Mouse (Mus musculus): Measurements from ENCODE around the gene Gm10226.

GRCm38 (mm10) chr17:21733049-21733448 lies 41.4 kb downstream of the Gm10226 start:
- TF ChIP-seq CTCF (IDR thresholded peaks at IDR 0.05; ENCODE audit: borderline replicate concordance, control insufficient read depth, extremely low read depth, insufficient read depth, low read length, poor library complexity) (no peak), POLR2A (IDR thresholded peaks at IDR 0.05; ENCODE audit: control insufficient read depth, extremely low read depth, insufficient read depth, low read length, poor library complexity) (no peak)
